Mouse (Mus musculus): ENCODE results near the gene Cyp8b1. TPM values are rescaled to one million over a fixed set of nuclear protein-coding genes. Genes with fewer than 3 reads are reported as not detected.
A peak's percentile ranks its signal among the peaks of the same experiment; 100 is the strongest.

Cyp8b1 gene
- total and polyA plus RNA-seq, 3 experiments, result 0.06 TPM; not detected in 2

GRCm38 (mm10) chr9:121936952-121937351 is 20.8 kb upstream of the Cyp8b1 start:
- no peak for DNase-seq
- Histone ChIP-seq H3K36me3 (ENCODE audit: control insufficient read depth, insufficient read depth, low read length) (no peaks in the 10 kb centered on the region), H3K27me3 (ENCODE audit: control insufficient read depth, insufficient read depth, low read length) (0 out of 2 replicates have a peak, but pooled peaks cover 3% of the 10 kb centered on the region), H3K27ac (no peak overlapping the region), H3K4me1 (ENCODE audit: control insufficient read depth, insufficient read depth, low read length) (no peaks in the 10 kb centered on the region), H3K79me2 (replicated peaks; ENCODE audit: control insufficient read depth, insufficient read depth, low read length) (no peaks in the 10 kb centered on the region), H3K4me3 (no peak overlapping the region), H3K9ac (ENCODE audit: low read depth, low read length) (no peak overlapping the region)
- intact Hi-C loops (cut with DNase I), result no loop called here
- 63% methylated on average over 1 of the region's 1 CpGs for WGBS
- TF ChIP-seq POLR2A (IDR thresholded peaks at IDR 0.05; ENCODE audit: insufficient read depth, low read depth, low read length) (no peak), CTCF (IDR thresholded peaks at IDR 0.05) (no peak), EP300 (IDR thresholded peaks at IDR 0.05; ENCODE audit: insufficient read depth, low read depth, low read length) (no peak)

GRCm38 (mm10) chr9:121934856-121935255 is 18.8 kb upstream of the Cyp8b1 start:
- Histone ChIP-seq H3K4me1 (ENCODE audit: control insufficient read depth, insufficient read depth, low read length) (no peaks in the 10 kb centered on the region), H3K4me3 (no peak overlapping the region), H3K36me3 (ENCODE audit: control insufficient read depth, insufficient read depth, low read length) (no peaks in the 10 kb centered on the region), H3K27ac (no peak overlapping the region), H3K79me2 (replicated peaks; ENCODE audit: control insufficient read depth, insufficient read depth, low read length) (no peaks in the 10 kb centered on the region), H3K27me3 (ENCODE audit: control insufficient read depth, insufficient read depth, low read length) (0 out of 2 replicates have a peak, but pooled peaks cover 3% of the 10 kb centered on the region), H3K9ac (ENCODE audit: low read depth, low read length) (no peak overlapping the region)
- DNase-seq, result no peak
- intact Hi-C loops (cut with DNase I), result no loop called here
- TF ChIP-seq POLR2A (IDR thresholded peaks at IDR 0.05; ENCODE audit: insufficient read depth, low read depth, low read length) (no peak), EP300 (IDR thresholded peaks at IDR 0.05; ENCODE audit: insufficient read depth, low read depth, low read length) (no peak), CTCF (IDR thresholded peaks at IDR 0.05) (no peak)
- WGBS, result 74% methylated on average over 4 of the region's 4 CpGs

- peak; percentile 55 to 64 for DNase-seq
These were observed 12.4 kb upstream of the Cyp8b1 start for GRCm38 (mm10) chr9:121928498-121928897.

GRCm38 (mm10) chr9:121927721-121928120 is 11.6 kb upstream of the Cyp8b1 start:
- Histone ChIP-seq H3K4me3 (no peak overlapping the region), H3K9ac (ENCODE audit: low read depth, low read length) (no peak overlapping the region), H3K27me3 (ENCODE audit: control insufficient read depth, insufficient read depth, low read length) (no peaks in the 10 kb centered on the region; the same call in 1 of the 2 replicates), H3K79me2 (replicated peaks; ENCODE audit: control insufficient read depth, insufficient read depth, low read length) (no peaks in the 10 kb centered on the region), H3K27ac (no peak overlapping the region), H3K4me1 (ENCODE audit: control insufficient read depth, insufficient read depth, low read length) (no peaks in the 10 kb centered on the region), H3K36me3 (ENCODE audit: control insufficient read depth, insufficient read depth, low read length) (no peaks in the 10 kb centered on the region)
- no peak for DNase-seq
- WGBS, result 80% methylated on average over 7 of the region's 7 CpGs
- TF ChIP-seq CTCF (IDR thresholded peaks at IDR 0.05), result no peak
- TF ChIP-seq POLR2A (IDR thresholded peaks at IDR 0.05; ENCODE audit: insufficient read depth, low read depth, low read length), result no peak
- intact Hi-C loops (cut with DNase I), result no loop called here

More at GRCm38 (mm10) chr9:121928498-121928897, 12.4 kb upstream of the Cyp8b1 start:
- H3K27ac ChIP-seq, result no peak overlapping the region
- WGBS, result 31% methylated on average over 2 of the region's 2 CpGs
- no peaks in the 10 kb centered on the region; the same call in 1 of the 2 replicates for H3K27me3 ChIP-seq (ENCODE audit: control insufficient read depth, insufficient read depth, low read length)
- intact Hi-C loops (cut with DNase I), result no loop called here
- peak; percentile 79 for TF ChIP-seq CTCF (IDR thresholded peaks at IDR 0.05)
- no peak for TF ChIP-seq EP300 (IDR thresholded peaks at IDR 0.05; ENCODE audit: insufficient read depth, low read depth, low read length)
- no peak overlapping the region for H3K9ac ChIP-seq (ENCODE audit: low read depth, low read length)
- H3K36me3 ChIP-seq (ENCODE audit: control insufficient read depth, insufficient read depth, low read length), result no peaks in the 10 kb centered on the region
- H3K4me1 ChIP-seq (ENCODE audit: control insufficient read depth, insufficient read depth, low read length), result no peaks in the 10 kb centered on the region
- H3K79me2 ChIP-seq (replicated peaks; ENCODE audit: control insufficient read depth, insufficient read depth, low read length), result no peaks in the 10 kb centered on the region
- H3K4me3 ChIP-seq, result no peak overlapping the region

- no peaks in the 10 kb centered on the region for H3K4me1 ChIP-seq (ENCODE audit: control insufficient read depth, insufficient read depth, low read length)
- no peaks in the 10 kb centered on the region; the same call in 1 of the 2 replicates for H3K27me3 ChIP-seq (ENCODE audit: control insufficient read depth, insufficient read depth, low read length)
- intact Hi-C loops (cut with DNase I), result no loop called here
- TF ChIP-seq EP300 (IDR thresholded peaks at IDR 0.05; ENCODE audit: insufficient read depth, low read depth, low read length) (no peak), CTCF (IDR thresholded peaks at IDR 0.05) (no peak), POLR2A (IDR thresholded peaks at IDR 0.05; ENCODE audit: insufficient read depth, low read depth, low read length) (no peak)
- no peaks in the 10 kb centered on the region for H3K79me2 ChIP-seq (replicated peaks; ENCODE audit: control insufficient read depth, insufficient read depth, low read length)
- no peaks in the 10 kb centered on the region for H3K36me3 ChIP-seq (ENCODE audit: control insufficient read depth, insufficient read depth, low read length)
- no peak for DNase-seq
- no peak overlapping the region for H3K27ac ChIP-seq
- no peak overlapping the region for H3K9ac ChIP-seq (ENCODE audit: low read depth, low read length)
- 56% methylated on average over 11 of the region's 11 CpGs for WGBS
- H3K4me3 ChIP-seq, result no peak overlapping the region
These were observed 10.7 kb upstream of the Cyp8b1 start for GRCm38 (mm10) chr9:121926634-121927405.

GRCm38 (mm10) chr9:121925959-121926358 is 9.9 kb upstream of the Cyp8b1 start:
- TF ChIP-seq CTCF (IDR thresholded peaks at IDR 0.05), result no peak
- no peak for TF ChIP-seq EP300 (IDR thresholded peaks at IDR 0.05; ENCODE audit: insufficient read depth, low read depth, low read length)
- no peak for TF ChIP-seq POLR2A (IDR thresholded peaks at IDR 0.05; ENCODE audit: insufficient read depth, low read depth, low read length)
- no peaks in the 10 kb centered on the region; the same call in 1 of the 2 replicates for H3K27me3 ChIP-seq (ENCODE audit: control insufficient read depth, insufficient read depth, low read length)
- WGBS, result 66% methylated on average over 8 of the region's 8 CpGs
- no peak overlapping the region for H3K4me3 ChIP-seq
- no peaks in the 10 kb centered on the region for H3K79me2 ChIP-seq (replicated peaks; ENCODE audit: control insufficient read depth, insufficient read depth, low read length)
- no peaks in the 10 kb centered on the region for H3K36me3 ChIP-seq (ENCODE audit: control insufficient read depth, insufficient read depth, low read length)
- H3K27ac ChIP-seq, result no peak overlapping the region
- no peaks in the 10 kb centered on the region for H3K4me1 ChIP-seq (ENCODE audit: control insufficient read depth, insufficient read depth, low read length)
- DNase-seq, result no peak
- intact Hi-C loops (cut with DNase I), result no loop called here
- no peak overlapping the region for H3K9ac ChIP-seq (ENCODE audit: low read depth, low read length)

All from heart, adult 2 months (tissue).